Mouse (Mus musculus) MEL (cell line): ENCODE measurements around the gene Pkd1l2. TPM values are rescaled to one million over a fixed set of nuclear protein-coding genes. Genes with fewer than 3 reads are reported as not detected.
A peak's percentile ranks its signal among the peaks of the same experiment; 100 is the strongest.

Experiments
- DNase-seq: peaks from one replicate; pipeline ENCODE4 v3.0.0; 2011; ENCODE audit warnings: low read depth, low spot score
- H3K27ac ChIP-seq: 2 replicates; pipeline ENCODE4 v1.5.1; 2012; ENCODE audit warnings: low read depth, mild to moderate bottlenecking, control low read depth, low read length, moderate library complexity; ENCODE audit not compliant: control insufficient read depth
- H3K27me3 ChIP-seq, 2 experiments: fragments of 150-350 bp in 1 of 2; sonication (generic) in 1 of 2; 2 replicates each; pipeline ENCODE4 v1.6.1; 2012; ENCODE audit warnings: low read length in 2 of 2, mild to moderate bottlenecking in 2 of 2, improper control_type of control experiment in 1 of 2, moderate library complexity in 1 of 2; ENCODE audit not compliant: insufficient read depth in 2 of 2, control insufficient read depth in 1 of 2
- H3K36me3 ChIP-seq, 2 experiments: 2 replicates each; pipeline ENCODE4 v1.6.1; 2012 to 2014; ENCODE audit warnings: low read length in 2 of 2, improper control_type of control experiment in 1 of 2, inconsistent platforms in 1 of 2, mild to moderate bottlenecking in 1 of 2; ENCODE audit not compliant: insufficient read depth in 2 of 2, control insufficient read depth in 1 of 2
- H3K4me1 ChIP-seq, 2 experiments: fragments of 150-350 bp in 1 of 2; sonication (generic) in 1 of 2; 2 replicates each; pipeline ENCODE4 v1.6.1; 2012; ENCODE audit warnings: low read length in 2 of 2, improper control_type of control experiment in 1 of 2, mild to moderate bottlenecking in 1 of 2; ENCODE audit not compliant: insufficient read depth in 2 of 2, control insufficient read depth in 1 of 2
- H3K4me3 ChIP-seq, 2 experiments: fragments of 150-350 bp in 1 of 2; sonication (generic) in 1 of 2; 2 replicates each; pipeline ENCODE4 v1.5.1; 2012; ENCODE audit warnings: low read depth in 2 of 2, low read length in 2 of 2, mild to moderate bottlenecking in 2 of 2, moderate library complexity in 2 of 2, control low read depth in 1 of 2, improper control_type of control experiment in 1 of 2; ENCODE audit not compliant: control insufficient read depth in 1 of 2, insufficient read depth in 1 of 2
- H3K79me2 ChIP-seq: 2 replicates; pipeline ENCODE4 v1.6.1; 2012; ENCODE audit warnings: mild to moderate bottlenecking, low read length, moderate library complexity; ENCODE audit not compliant: control insufficient read depth, poor library complexity, insufficient read depth
- H3K9ac ChIP-seq: 2 replicates; pipeline ENCODE4 v1.6.1; 2012; ENCODE audit warnings: low read depth, mild to moderate bottlenecking, control low read depth, low read length, moderate library complexity; ENCODE audit not compliant: control insufficient read depth, poor library complexity, severe bottlenecking
- H3K9me3 ChIP-seq: fragments of 150-350 bp; sonication (generic); replicated peaks from 2 replicates; pipeline ENCODE4 v1.6.1; 2012; ENCODE audit warnings: mild to moderate bottlenecking, low read length, improper control_type of control experiment, moderate library complexity; ENCODE audit not compliant: insufficient read depth
- EP300 ChIP-seq, 2 experiments: IDR thresholded peaks; 2 replicates each; pipeline ENCODE4 v1.6.1; 2011; ENCODE audit warnings: improper control_type of control experiment in 2 of 2, low read length in 2 of 2, low read depth in 1 of 2, mild to moderate bottlenecking in 1 of 2
- GABPA ChIP-seq: IDR thresholded peaks from 2 replicates; pipeline ENCODE4 v1.6.1; 2012; ENCODE audit warnings: low read depth, mild to moderate bottlenecking, inconsistent platforms, low read length, improper control_type of control experiment, moderate library complexity
- GATA1 ChIP-seq: IDR thresholded peaks from 2 replicates; pipeline ENCODE4 v1.6.1; 2011; ENCODE audit warnings: low read depth, low read length, improper control_type of control experiment
- KAT2A ChIP-seq: conservative IDR thresholded peaks from 2 replicates; pipeline ENCODE4 v1.6.1; 2012; ENCODE audit warnings: low read depth, low read length, improper control_type of control experiment, inconsistent platforms
- MEF2A ChIP-seq: IDR thresholded peaks from 2 replicates; pipeline ENCODE4 v1.6.1; 2014; ENCODE audit warnings: low read depth, mild to moderate bottlenecking, inconsistent platforms, low read length, improper control_type of control experiment; ENCODE audit not compliant: poor library complexity, insufficient replicate concordance, severe bottlenecking; ENCODE audit errors: extremely low read depth
- MXI1 ChIP-seq: IDR thresholded peaks from 2 replicates; pipeline ENCODE4 v1.6.1; 2011; ENCODE audit warnings: mild to moderate bottlenecking, low read depth, low read length, improper control_type of control experiment
- NRF1 ChIP-seq: IDR thresholded peaks from 2 replicates; pipeline ENCODE4 v1.6.1; 2014; ENCODE audit warnings: low read depth, mild to moderate bottlenecking, inconsistent platforms, low read length, improper control_type of control experiment, moderate library complexity; ENCODE audit not compliant: poor library complexity, insufficient read depth, severe bottlenecking
- RAD21 ChIP-seq: IDR thresholded peaks from 2 replicates; pipeline ENCODE4 v1.6.1; 2011; ENCODE audit warnings: mild to moderate bottlenecking, low read depth, low read length, improper control_type of control experiment
- RCOR1 ChIP-seq: IDR thresholded peaks from 2 replicates; pipeline ENCODE4 v1.6.1; 2012; ENCODE audit warnings: low read depth, mild to moderate bottlenecking, inconsistent platforms, low read length, improper control_type of control experiment
- SMC3 ChIP-seq: IDR thresholded peaks from 2 replicates; pipeline ENCODE4 v1.6.1; 2011; ENCODE audit warnings: low read depth, low read length, improper control_type of control experiment
- TAL1 ChIP-seq: IDR thresholded peaks from 2 replicates; pipeline ENCODE4 v1.6.1; 2012; ENCODE audit warnings: mild to moderate bottlenecking, inconsistent platforms, low read length, moderate library complexity, mixed read lengths
- TBP ChIP-seq: IDR thresholded peaks from 2 replicates; pipeline ENCODE4 v1.8.0; 2011; ENCODE audit warnings: low read depth, low read length, improper control_type of control experiment
- USF1 ChIP-seq: IDR thresholded peaks from 2 replicates; pipeline ENCODE4 v1.6.1; 2014; ENCODE audit warnings: low read depth, mild to moderate bottlenecking, inconsistent platforms, low read length, improper control_type of control experiment, moderate library complexity
- USF2 ChIP-seq, 2 experiments: IDR thresholded peaks; 2 replicates each; pipeline ENCODE4 v1.6.1; 2011 to 2012; ENCODE audit warnings: improper control_type of control experiment in 2 of 2, low read length in 2 of 2, borderline replicate concordance in 1 of 2, inconsistent platforms in 1 of 2, low read depth in 1 of 2, mild to moderate bottlenecking in 1 of 2; ENCODE audit not compliant: insufficient read depth in 1 of 2
- ZC3H11A ChIP-seq: IDR thresholded peaks from 2 replicates; pipeline ENCODE4 v1.6.1; 2012; ENCODE audit warnings: low read depth, mild to moderate bottlenecking, inconsistent platforms, low read length, improper control_type of control experiment
- ZMIZ1 ChIP-seq: IDR thresholded peaks from 2 replicates; pipeline ENCODE4 v1.6.1; 2012; ENCODE audit warnings: low read depth, mild to moderate bottlenecking, inconsistent platforms, low read length, improper control_type of control experiment, moderate library complexity
- polyA plus RNA-seq, 2 experiments: library from polyadenylated mRNA; stranded (reverse) in 1 of 2; unstranded in 1 of 2; fragments of >175 nt in 1 of 2; fragments of >200 nt in 1 of 2; gene quantifications; 2 replicates each; pipeline versions ENCODE4 v1.2.1 to v1.2.4; 2012; ENCODE audit warnings: low replicate concordance in 2 of 2, low read depth in 1 of 2; ENCODE audit not compliant: insufficient read length in 2 of 2, insufficient read depth in 1 of 2, missing spikeins in 1 of 2
- total RNA-seq: library from RNA; depleted of rRNA; stranded (reverse); fragments of 300-350 nt; gene quantifications from 2 replicates; pipeline ENCODE4 v1.2.3, GENCODE M21; 2012

Gene Pkd1l2
- total and polyA plus RNA-seq, 3 experiments, result 0.86 to 1.5 TPM; not detected in 1

- no peak overlapping the region for H3K27ac ChIP-seq
- peak; percentile 35 for DNase-seq
- no peaks in the 10 kb centered on the region for H3K79me2 ChIP-seq
- H3K9me3 ChIP-seq, result no peaks in the 10 kb centered on the region
- no peaks in the 10 kb centered on the region for H3K36me3 ChIP-seq
- H3K9ac ChIP-seq, result no peak overlapping the region
- H3K27me3 ChIP-seq, result no peaks in the 10 kb centered on the region
- H3K4me1 ChIP-seq, result peaks cover 0 to 9% of the 10 kb centered on the region in 2 experiments; a peak in 1 of 4 replicates
- TF ChIP-seq USF2 (IDR thresholded peaks at IDR 0.05; ENCODE audit: borderline replicate concordance in 1 of 2, insufficient read depth in 1 of 2, low read depth in 1 of 2, low read length in 2 of 2), result no peak
- TF ChIP-seq TBP, result 0 out of 2 replicates have a peak, but pooled peaks have one; percentile 47
- peak; percentile 70 for TF ChIP-seq RCOR1
- TF ChIP-seq EP300 (IDR thresholded peaks at IDR 0.05; ENCODE audit: low read depth in 1 of 2, low read length in 2 of 2), result peak in 1 of 2 experiments; percentile 6; a peak in 1 of 4 replicates
- no peak for TF ChIP-seq ZC3H11A
- no peak overlapping the region for H3K4me3 ChIP-seq
Observed at GRCm38 (mm10) chr8:117043584-117043983, 38.7 kb downstream of the Pkd1l2 start.

- Histone ChIP-seq H3K36me3 (no peaks in the 10 kb centered on the region), H3K4me1 (peaks cover 0 to 9% of the 10 kb centered on the region in 2 experiments; a peak in 1 of 4 replicates), H3K9ac (no peak overlapping the region), H3K27ac (no peak overlapping the region), H3K4me3 (no peak overlapping the region), H3K9me3 (no peaks in the 10 kb centered on the region), H3K79me2 (no peaks in the 10 kb centered on the region), H3K27me3 (no peaks in the 10 kb centered on the region)
- no peak for TF ChIP-seq MXI1
- TF ChIP-seq GATA1, result no peak
- no peak for TF ChIP-seq RCOR1
- no peak for TF ChIP-seq NRF1
- TF ChIP-seq KAT2A, result no peak
- no peak for TF ChIP-seq GABPA
- no peak for TF ChIP-seq MEF2A
- no peak for TF ChIP-seq USF1
- TF ChIP-seq RAD21, result no peak
- TF ChIP-seq TAL1, result no peak
- no peak for TF ChIP-seq ZMIZ1
- no peak for TF ChIP-seq SMC3
- no peak for DNase-seq
Observed at GRCm38 (mm10) chr8:117039843-117040242, 42.4 kb downstream of the Pkd1l2 start.
